Mouse (Mus musculus): ENCODE results near the gene Nfic. TPM values are rescaled to one million over a fixed set of nuclear protein-coding genes. Genes with fewer than 3 reads are reported as not detected.

Nfic gene
- polyA plus RNA-seq, 1 experiment: 33.6 TPM

GRCm38 (mm10) chr10:81485479-81486018 lies 30.1 kb upstream of the Nfic start:
- DNase-seq (ENCODE audit: low read depth): no peak

- DNase-seq (ENCODE audit: low read depth): no peak
These were observed 29.6 kb upstream of the Nfic start for GRCm38 (mm10) chr10:81485060-81485449.

- no peak for DNase-seq (ENCODE audit: low read depth)
These were observed 29.1 kb upstream of the Nfic start for GRCm38 (mm10) chr10:81484441-81485059.

DNA sequence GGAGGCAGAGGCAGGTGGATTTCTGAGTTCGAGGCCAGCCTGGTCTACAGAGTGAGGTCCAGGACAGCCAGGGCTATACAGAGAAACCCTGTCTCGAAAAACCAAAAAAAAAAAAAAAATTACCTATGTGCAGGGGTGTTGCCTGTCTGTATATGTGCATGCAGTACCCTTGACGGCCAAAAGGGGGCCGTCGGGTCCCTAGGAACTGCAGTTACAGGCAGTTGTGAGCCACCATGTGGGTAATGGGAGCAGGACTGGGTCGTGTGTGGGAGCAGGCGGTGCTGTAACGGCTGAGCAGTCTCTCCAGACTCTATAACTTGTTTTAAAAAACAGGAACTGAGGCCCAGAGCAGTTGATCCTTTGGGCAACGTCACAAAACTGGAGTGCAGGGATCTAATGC lies 28.5 kb upstream of the Nfic start:
- no peak for DNase-seq (ENCODE audit: low read depth)

GRCm38 (mm10) chr10:81482533-81482889 lies 27.1 kb upstream of the Nfic start, which contains the start of gene Celf5:
Gene Celf5 (minus strand): TSS chr10:81482709.
- no peak for DNase-seq (ENCODE audit: low read depth)

- DNase-seq (ENCODE audit: low read depth): no peak
These were observed 26.4 kb upstream of the Nfic start for GRCm38 (mm10) chr10:81481605-81482532.

DNA sequence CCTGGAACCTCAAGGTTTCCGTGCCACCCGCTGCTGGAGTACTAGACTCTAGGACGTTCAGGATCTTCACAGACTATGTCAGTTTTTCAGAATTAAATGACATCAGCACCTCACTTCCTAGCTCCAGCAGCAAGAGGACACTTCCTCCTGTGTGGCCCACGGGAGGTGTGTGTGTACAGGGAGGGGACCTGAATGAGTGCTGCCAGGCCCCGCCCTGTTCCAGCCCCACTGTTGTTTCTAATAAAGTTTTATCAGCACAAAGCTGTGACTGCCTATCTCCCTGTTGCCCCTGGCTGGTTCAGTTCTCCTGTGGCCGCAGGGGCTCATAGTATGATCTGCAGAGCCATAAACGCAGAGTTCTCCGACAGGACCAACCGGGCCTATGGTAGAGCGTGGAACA lies 19.0 kb upstream of the Nfic start:
- no peak for DNase-seq (ENCODE audit: low read depth)

GRCm38 (mm10) chr10:81473003-81473451 lies 17.6 kb upstream of the Nfic start:
- no peak for DNase-seq (ENCODE audit: low read depth)

GRCm38 (mm10) chr10:81472403-81473002 lies 17.1 kb upstream of the Nfic start:
- no peak for DNase-seq (ENCODE audit: low read depth)

DNA sequence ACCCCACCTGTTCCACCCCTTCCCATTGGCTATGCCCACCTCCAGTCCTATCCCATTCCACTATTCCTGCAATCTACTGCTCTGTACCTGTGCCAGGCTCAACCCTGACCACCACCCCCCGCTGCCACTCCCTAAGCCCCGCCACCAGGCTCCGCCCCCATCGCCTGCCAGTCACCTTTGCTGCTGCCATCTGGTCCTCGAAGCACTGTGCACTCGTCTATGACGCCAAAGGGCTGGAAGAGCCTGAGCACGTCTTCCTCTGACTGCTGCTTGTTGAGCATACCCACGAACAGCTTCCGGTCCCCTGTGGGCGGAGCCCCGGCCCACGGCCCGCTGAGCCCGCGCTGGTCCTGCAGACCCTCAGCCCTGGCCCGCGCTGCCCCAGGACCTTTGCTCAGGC lies 15.0 kb upstream of the Nfic start:
- no peak for DNase-seq (ENCODE audit: low read depth)

DNA sequence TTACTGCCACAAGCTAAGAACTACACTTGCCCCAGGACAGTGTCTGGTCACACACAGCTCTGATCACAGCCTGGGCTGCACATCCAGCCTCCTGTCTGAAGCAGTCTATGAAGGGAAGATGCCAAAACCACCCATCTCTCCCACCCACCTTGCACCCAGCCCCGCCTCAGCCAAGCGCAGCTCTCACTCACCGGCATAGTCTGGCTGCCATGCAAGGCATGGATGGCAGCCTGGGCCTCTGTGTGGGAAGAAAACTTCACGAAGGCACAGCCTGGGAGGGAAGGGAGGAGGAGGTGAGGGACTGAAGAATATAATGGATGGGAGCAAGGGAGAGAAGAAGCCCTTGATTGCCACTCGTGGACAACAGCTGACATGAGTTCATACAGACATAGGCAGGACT lies 13.8 kb upstream of the Nfic start:
- DNase-seq (ENCODE audit: low read depth): no peak

DNA sequence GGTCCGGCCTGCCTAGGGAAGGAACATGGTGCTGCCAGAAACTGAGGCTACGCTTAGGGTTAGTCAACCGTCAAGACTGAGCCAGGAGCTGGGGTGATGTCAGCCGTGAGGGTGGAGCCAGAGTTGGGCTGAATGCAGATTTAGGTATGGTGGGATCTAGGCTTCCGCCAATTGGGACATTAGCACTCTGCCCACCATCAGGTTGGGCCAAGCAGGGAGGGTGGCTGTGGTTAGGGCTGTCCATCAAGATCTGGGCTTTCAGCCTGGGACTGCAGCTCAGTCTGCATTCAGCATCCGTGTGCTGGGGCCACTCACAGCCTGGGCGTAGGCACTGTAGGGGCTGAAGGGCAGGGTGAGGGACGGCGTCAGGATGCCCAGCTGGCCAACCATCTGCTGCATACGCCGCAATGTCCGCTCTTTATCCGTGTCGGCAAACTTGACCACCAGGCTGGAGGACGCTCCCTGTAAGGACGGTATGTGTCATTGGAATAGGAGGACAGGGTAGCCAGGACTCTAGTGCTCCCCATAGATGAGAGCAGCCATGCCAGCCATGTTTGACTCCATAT lies 12.3 kb upstream of the Nfic start:
- no peak for DNase-seq (ENCODE audit: low read depth)

DNA sequence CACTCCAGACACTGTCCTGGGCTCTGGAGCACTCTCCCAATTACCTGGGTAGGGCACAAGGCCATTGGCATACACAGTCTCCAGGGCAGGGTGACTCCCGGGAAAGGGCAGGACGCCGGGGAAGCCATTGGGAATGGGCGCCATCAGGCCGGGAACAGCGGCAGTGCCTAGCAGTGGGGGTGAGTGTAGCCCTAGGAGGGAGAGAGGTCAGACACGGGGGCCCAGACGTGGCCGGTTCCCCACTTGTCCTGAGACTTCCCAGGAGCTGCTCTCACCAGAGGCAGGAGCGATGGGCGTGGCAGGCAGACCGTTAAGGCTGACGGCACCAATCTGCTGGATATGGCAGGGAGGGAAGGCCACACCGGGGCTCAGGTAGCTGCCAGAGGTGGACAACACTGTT lies 11.4 kb upstream of the Nfic start:
- DNase-seq (ENCODE audit: low read depth): no peak

- no peak for DNase-seq (ENCODE audit: low read depth)
These were observed 10.6 kb upstream of the Nfic start for GRCm38 (mm10) chr10:81466066-81466465.

DNA sequence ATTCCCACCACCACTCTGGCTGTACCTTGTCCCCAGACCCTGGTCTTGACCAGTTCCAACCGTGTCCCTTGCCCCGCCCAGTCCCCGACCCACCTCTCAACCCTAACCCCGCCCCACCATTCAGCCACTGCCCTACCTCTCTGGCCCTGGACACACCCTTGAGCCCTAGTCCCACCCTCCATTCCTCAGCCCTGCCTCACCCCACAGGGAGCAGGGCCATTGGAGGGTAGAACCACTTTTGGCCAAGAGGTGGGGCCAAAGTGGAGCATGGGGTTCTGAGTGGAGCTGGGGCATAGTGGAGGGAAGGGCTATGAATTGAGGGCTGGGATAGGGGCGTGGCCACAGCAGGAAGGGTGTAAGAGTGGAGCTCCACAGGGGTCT lies 9.8 kb upstream of the Nfic start:
- no peak for DNase-seq (ENCODE audit: low read depth)

- no peak for DNase-seq (ENCODE audit: low read depth)
These were observed 9.2 kb upstream of the Nfic start for GRCm38 (mm10) chr10:81464405-81465264.

DNA sequence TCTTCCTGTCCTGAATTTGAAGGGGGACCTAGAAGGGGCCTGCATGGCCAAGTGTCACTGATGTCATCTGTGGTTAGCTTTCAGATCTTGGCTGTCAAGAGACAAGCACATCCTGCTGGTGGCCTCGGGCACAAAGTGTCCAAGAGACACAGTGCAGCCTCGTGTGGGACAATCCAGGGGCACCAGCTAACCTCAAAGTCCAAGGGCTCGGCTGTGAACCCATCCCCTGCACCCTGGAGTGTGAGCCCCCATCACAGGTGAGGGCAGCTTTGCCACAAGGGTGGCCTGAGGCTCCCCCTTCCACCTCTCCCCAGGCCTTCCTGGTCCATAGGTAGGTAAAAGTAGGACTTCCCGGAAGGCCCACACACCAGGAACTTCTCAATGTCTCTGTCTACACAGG lies 8.1 kb upstream of the Nfic start:
- no peak for DNase-seq (ENCODE audit: low read depth)

GRCm38 (mm10) chr10:81462917-81463316 lies 7.5 kb upstream of the Nfic start:
- no peak for DNase-seq (ENCODE audit: low read depth)

GRCm38 (mm10) chr10:81462415-81462804 lies 7.0 kb upstream of the Nfic start:
- no peak for DNase-seq (ENCODE audit: low read depth)

- DNase-seq (ENCODE audit: low read depth): no peak
These were observed 6.4 kb upstream of the Nfic start for GRCm38 (mm10) chr10:81461673-81462414.

GRCm38 (mm10) chr10:81460951-81461350 lies 5.5 kb upstream of the Nfic start:
- DNase-seq (ENCODE audit: low read depth): no peak

Data from gonadal fat pad, adult 2 months (tissue).